Mouse (Mus musculus) embryonic fibroblast, embryonic 13.5 days (primary cell): ENCODE measurements around the gene Ano8.

Experiments used
- CTCF ChIP-seq: IDR thresholded peaks from 2 replicates; pipeline ENCODE4 v1.5.1; 2011; ENCODE audit warnings: mild to moderate bottlenecking, control low read depth, low read length, moderate library complexity, borderline replicate concordance; ENCODE audit not compliant: insufficient read depth
- POLR2A ChIP-seq: IDR thresholded peaks from 2 replicates; pipeline ENCODE4 v1.6.1; 2011; ENCODE audit warnings: low read depth, mild to moderate bottlenecking, control low read depth, low read length, moderate library complexity

DNA sequence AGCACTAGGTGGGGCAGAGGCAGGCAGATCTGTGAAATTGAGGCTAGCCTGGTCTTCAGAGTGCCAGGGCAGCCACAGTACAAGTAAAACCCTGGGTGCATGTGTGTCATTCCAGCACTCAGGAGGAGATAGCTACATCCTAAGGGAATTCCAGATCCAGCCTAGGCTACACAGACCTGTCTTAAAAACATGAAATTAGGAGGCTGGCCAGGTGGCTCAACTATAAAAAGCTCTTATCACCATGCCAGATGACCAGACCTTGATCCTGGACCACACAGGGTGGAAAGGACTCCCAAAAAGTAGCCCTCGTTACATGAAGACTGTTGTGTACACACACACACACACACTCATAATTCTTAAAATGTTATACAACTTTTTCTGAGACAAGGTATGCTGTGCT, 17.8 kb downstream of the Ano8 start:
- TF ChIP-seq CTCF, result no peak
- TF ChIP-seq POLR2A, result no peak
